Mouse (Mus musculus) ovary, postnatal 14 days (tissue): ENCODE data around the gene Gm3448.
"Not testable (repeated sequence)": the region's sequence is repeated elsewhere in the genome, so short reads cannot be mapped to it uniquely, and the experiment has no call there.

Experiments used
- DNase-seq: peaks from one replicate; pipeline ENCODE4 v3.0.0; 2022; ENCODE audit warnings: low spot score

Gene Gm3448

GRCm38 (mm10) chr17:15041175-15041729, at the start of gene Gm3448, which contains the start of the genes Ermard and Tcte3:
Gene Gm3448, minus strand, starts transcription at chr17:15041537.
Gene Ermard, plus strand, starts transcription at chr17:15041208.
Gene Tcte3, minus strand, starts transcription at chr17:15041488.
- DNase-seq: not testable (repeated sequence)

- no peak for DNase-seq
Measured at GRCm38 (mm10) chr17:15088591-15089001, 47.3 kb upstream of the Gm3448 start.

- no peak for DNase-seq
Measured at GRCm38 (mm10) chr17:15088166-15088565, 46.8 kb upstream of the Gm3448 start.

GRCm38 (mm10) chr17:15085006-15085405, 43.7 kb upstream of the Gm3448 start:
- no peak for DNase-seq

- DNase-seq: no peak
Measured at GRCm38 (mm10) chr17:15084226-15084848, 43.0 kb upstream of the Gm3448 start.

- DNase-seq: no peak
Measured at GRCm38 (mm10) chr17:15077536-15077935, 36.2 kb upstream of the Gm3448 start.

- DNase-seq: no peak
Measured at GRCm38 (mm10) chr17:15075033-15075432, 33.7 kb upstream of the Gm3448 start.

GRCm38 (mm10) chr17:15072211-15072610, 30.9 kb upstream of the Gm3448 start:
- no peak for DNase-seq

- DNase-seq: no peak
Measured at GRCm38 (mm10) chr17:15069124-15069523, 27.8 kb upstream of the Gm3448 start.

GRCm38 (mm10) chr17:15068040-15068792, 26.9 kb upstream of the Gm3448 start:
- no peak for DNase-seq

- DNase-seq: no peak
Measured at GRCm38 (mm10) chr17:15066911-15067310, 25.6 kb upstream of the Gm3448 start.

- DNase-seq: no peak
Measured at GRCm38 (mm10) chr17:15066066-15066465, 24.7 kb upstream of the Gm3448 start.

GRCm38 (mm10) chr17:15065391-15066024, 24.2 kb upstream of the Gm3448 start:
- peak; percentile 66 for DNase-seq

GRCm38 (mm10) chr17:15060356-15060755, 19.0 kb upstream of the Gm3448 start:
- DNase-seq: no peak

GRCm38 (mm10) chr17:15059646-15060045, 18.3 kb upstream of the Gm3448 start:
- DNase-seq: no peak

GRCm38 (mm10) chr17:15058161-15058591, 16.8 kb upstream of the Gm3448 start:
- no peak for DNase-seq

GRCm38 (mm10) chr17:15055925-15056324, 14.6 kb upstream of the Gm3448 start:
- DNase-seq: no peak

GRCm38 (mm10) chr17:15053829-15054200, 12.5 kb upstream of the Gm3448 start:
- not testable (repeated sequence) for DNase-seq

- not testable (repeated sequence) for DNase-seq
Measured at GRCm38 (mm10) chr17:15053183-15053828, 12.0 kb upstream of the Gm3448 start.

GRCm38 (mm10) chr17:15052766-15053165, 11.4 kb upstream of the Gm3448 start:
- DNase-seq: not testable (repeated sequence)

- not testable (repeated sequence) for DNase-seq
Measured at GRCm38 (mm10) chr17:15050338-15050737, 9.0 kb upstream of the Gm3448 start.

- not testable (repeated sequence) for DNase-seq
Measured at GRCm38 (mm10) chr17:15040455-15040854, 882 bp downstream of the Gm3448 start.
